Mouse (Mus musculus) ovary, postnatal 10 days (tissue): ENCODE results near the gene Slc2a8.
"Not testable (repeated sequence)": the region's sequence is repeated elsewhere in the genome, so short reads cannot be mapped to it uniquely, and the experiment has no call there.

Source experiments
- DNase-seq: peaks from one replicate; pipeline ENCODE4 v3.0.0; 2022; ENCODE audit warnings: low spot score

The Slc2a8 gene

GRCm38 (mm10) chr2:32981725-32982271 lies at the start of gene Slc2a8:
Gene Slc2a8, minus strand, starts transcription at chr2:32982083.
- peak; percentile 75 for DNase-seq

- DNase-seq: no peak
These were observed 43.2 kb upstream of the Slc2a8 start for GRCm38 (mm10) chr2:33025040-33025439.

- DNase-seq: no peak
These were observed 42.7 kb upstream of the Slc2a8 start for GRCm38 (mm10) chr2:33024564-33024963.

- DNase-seq: no peak
These were observed 41.0 kb upstream of the Slc2a8 start for GRCm38 (mm10) chr2:33022846-33023245.

- peak; percentile 45 for DNase-seq
These were observed 36.1 kb upstream of the Slc2a8 start for GRCm38 (mm10) chr2:33018026-33018425.

GRCm38 (mm10) chr2:33017191-33017590 lies 35.3 kb upstream of the Slc2a8 start:
- no peak for DNase-seq

GRCm38 (mm10) chr2:33014877-33015276 lies 33.0 kb upstream of the Slc2a8 start:
- DNase-seq: no peak

GRCm38 (mm10) chr2:33009055-33009454 lies 27.2 kb upstream of the Slc2a8 start:
- not testable (repeated sequence) for DNase-seq

- no peak for DNase-seq
These were observed 23.2 kb upstream of the Slc2a8 start for GRCm38 (mm10) chr2:33005041-33005440.

- DNase-seq: no peak
These were observed 20.3 kb upstream of the Slc2a8 start for GRCm38 (mm10) chr2:33002144-33002543.

GRCm38 (mm10) chr2:32999752-33000151 lies 17.9 kb upstream of the Slc2a8 start:
- no peak for DNase-seq

GRCm38 (mm10) chr2:32997792-32998191 lies 15.9 kb upstream of the Slc2a8 start:
- DNase-seq: no peak

- no peak for DNase-seq
These were observed 15.2 kb upstream of the Slc2a8 start for GRCm38 (mm10) chr2:32997081-32997480.

- DNase-seq: no peak
These were observed 10.2 kb upstream of the Slc2a8 start for GRCm38 (mm10) chr2:32992130-32992529.

- no peak for DNase-seq
These were observed 8.4 kb upstream of the Slc2a8 start for GRCm38 (mm10) chr2:32990167-32990832.

GRCm38 (mm10) chr2:32989376-32989775 lies 7.5 kb upstream of the Slc2a8 start:
- DNase-seq: no peak

- DNase-seq: no peak
These were observed 4.0 kb upstream of the Slc2a8 start for GRCm38 (mm10) chr2:32985844-32986243.

- DNase-seq: no peak
These were observed 1.7 kb upstream of the Slc2a8 start for GRCm38 (mm10) chr2:32983617-32984016.

GRCm38 (mm10) chr2:32982700-32983099 lies 817 bp upstream of the Slc2a8 start:
- no peak for DNase-seq

GRCm38 (mm10) chr2:32981281-32981680 lies 602 bp downstream of the Slc2a8 start:
- no peak for DNase-seq

- no peak for DNase-seq
These were observed 2.2 kb downstream of the Slc2a8 start for GRCm38 (mm10) chr2:32979675-32980074.

- DNase-seq: no peak
These were observed 3.2 kb downstream of the Slc2a8 start for GRCm38 (mm10) chr2:32978675-32979074.

- DNase-seq: no peak
These were observed 4.8 kb downstream of the Slc2a8 start for GRCm38 (mm10) chr2:32977114-32977513.

GRCm38 (mm10) chr2:32974216-32974615 lies 7.7 kb downstream of the Slc2a8 start:
- no peak for DNase-seq
